Mouse (Mus musculus) CH12F3 (cell line): ENCODE measurements around the gene Med22.
"Not testable (repeated sequence)": the region's sequence is repeated elsewhere in the genome, so short reads cannot be mapped to it uniquely, and the experiment has no call there.

Experiments
- in situ Hi-C: fragments of 300-500 bp; cut with MboI; formaldehyde crosslinking; loops from 2 replicates; pipeline ENCODE4 v1.14.3; 2020; ENCODE audit warnings: low sequenced_read_pairs

Gene Med22

GRCm38 (mm10) chr2:26919684-26920083, 9.2 kb upstream of the Med22 start:
- in situ Hi-C loops = no loop called here

- in situ Hi-C loops = no loop called here
These were observed 6.3 kb upstream of the Med22 start for GRCm38 (mm10) chr2:26916738-26917137.

GRCm38 (mm10) chr2:26915927-26916728, 5.7 kb upstream of the Med22 start, which contains the start of the genes Surf2 and Surf1:
Gene Surf2, plus strand, starts transcription at chr2:26916367.
Gene Surf1, minus strand, starts transcription at chr2:26916530.
- in situ Hi-C loops = no loop called here

- in situ Hi-C loops = no loop called here
These were observed 3.9 kb upstream of the Med22 start for GRCm38 (mm10) chr2:26914148-26914941.

GRCm38 (mm10) chr2:26913416-26914147, 3.1 kb upstream of the Med22 start:
- in situ Hi-C loops = no loop called here

GRCm38 (mm10) chr2:26912253-26912770, 1.8 kb upstream of the Med22 start:
- in situ Hi-C loops = no loop called here

GRCm38 (mm10) chr2:26910994-26911765, 703 bp upstream of the Med22 start:
- in situ Hi-C loops = no loop called here

- in situ Hi-C loops = no loop called here
These were observed 1.1 kb downstream of the Med22 start for GRCm38 (mm10) chr2:26909387-26909784.

- in situ Hi-C loops = no loop called here
These were observed 1.6 kb downstream of the Med22 start for GRCm38 (mm10) chr2:26908710-26909386.

GRCm38 (mm10) chr2:26907109-26907508, 3.4 kb downstream of the Med22 start:
- in situ Hi-C loops = no loop called here

GRCm38 (mm10) chr2:26906431-26906830, 4.0 kb downstream of the Med22 start:
- in situ Hi-C loops = no loop called here

GRCm38 (mm10) chr2:26905936-26906335, 4.5 kb downstream of the Med22 start:
- in situ Hi-C loops = no loop called here

GRCm38 (mm10) chr2:26903311-26903710, 7.2 kb downstream of the Med22 start:
- in situ Hi-C loops = no loop called here

GRCm38 (mm10) chr2:26902467-26903220, 7.8 kb downstream of the Med22 start, which contains the start of gene Surf6:
Gene Surf6, minus strand, starts transcription at chr2:26902879.
- in situ Hi-C loops = no loop called here

- in situ Hi-C loops = no loop called here
These were observed 8.6 kb downstream of the Med22 start for GRCm38 (mm10) chr2:26901834-26902400.

GRCm38 (mm10) chr2:26900731-26901130, 9.7 kb downstream of the Med22 start:
- in situ Hi-C loops = no loop called here

- in situ Hi-C loops = no loop called here
These were observed 14.6 kb downstream of the Med22 start for GRCm38 (mm10) chr2:26895898-26896297.

- in situ Hi-C loops = not testable (repeated sequence)
These were observed 24.3 kb downstream of the Med22 start for GRCm38 (mm10) chr2:26886170-26886569.

- in situ Hi-C loops = not testable (repeated sequence)
These were observed 24.9 kb downstream of the Med22 start for GRCm38 (mm10) chr2:26885541-26885940.
